Mouse (Mus musculus) kidney, adult 2 months (tissue): ENCODE measurements around the gene BC016579.

Experiments
- CTCF ChIP-seq: fragments of 200-500 bp; conservative IDR thresholded peaks from 2 replicates; pipeline ENCODE4 v1.5.1; 2011; ENCODE audit warnings: low read depth, mild to moderate bottlenecking, control low read depth, low read length, moderate library complexity, mixed read lengths; ENCODE audit not compliant: insufficient read depth, insufficient read length
- POLR2A ChIP-seq: fragments of 200-500 bp; IDR thresholded peaks from one replicate; pipeline ENCODE4 v1.6.1; 2011; ENCODE audit warnings: low read depth, low read length, control low read depth

DNA sequence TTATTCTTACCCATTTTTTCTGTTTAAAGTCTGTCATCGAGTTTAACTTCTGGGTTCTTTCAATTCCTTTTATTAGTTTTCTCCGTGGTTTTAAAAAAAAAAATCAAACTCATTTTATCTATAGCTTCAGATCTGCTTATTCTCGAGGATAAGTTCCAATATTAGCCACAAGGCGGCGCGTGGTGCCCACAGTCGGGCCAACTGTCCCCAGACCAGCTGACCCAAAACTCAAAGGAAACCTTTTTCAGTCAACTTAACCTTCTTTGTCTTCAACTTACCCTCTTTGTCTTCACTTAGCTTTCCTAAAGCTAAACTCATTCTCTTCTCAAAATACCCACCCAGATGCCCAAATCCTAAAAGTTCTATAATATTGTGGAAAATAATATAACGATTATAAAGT is 30.9 kb upstream of the BC016579 start:
- TF ChIP-seq CTCF: peak; percentile 81
- no peak for TF ChIP-seq POLR2A
